Mouse (Mus musculus) cortical plate, adult 2 months (tissue): ENCODE results near the gene Mip. TPM values are rescaled to one million over a fixed set of nuclear protein-coding genes. Genes with fewer than 3 reads are reported as not detected.

Experiments
- H3K27ac ChIP-seq: fragments of 200-500 bp; 2 replicates; pipeline ENCODE4 v1.5.1; 2012; ENCODE audit warnings: low read length, control low read depth, inconsistent platforms; ENCODE audit not compliant: insufficient read depth
- H3K4me1 ChIP-seq: fragments of 200-500 bp; 2 replicates; pipeline ENCODE4 v1.6.1; 2011; ENCODE audit warnings: low read length; ENCODE audit not compliant: control insufficient read depth, insufficient read depth
- H3K4me3 ChIP-seq: fragments of 200-500 bp; 2 replicates; pipeline ENCODE4 v1.5.1; 2011; ENCODE audit warnings: mild to moderate bottlenecking, low read length, control low read depth; ENCODE audit not compliant: insufficient read depth
- CTCF ChIP-seq: fragments of 200-500 bp; IDR thresholded peaks from 2 replicates; pipeline ENCODE4 v1.5.1; 2011; ENCODE audit warnings: mild to moderate bottlenecking, control low read depth, low read length; ENCODE audit not compliant: insufficient read depth; ENCODE audit errors: extremely low read depth
- POLR2A ChIP-seq: fragments of 200-500 bp; IDR thresholded peaks from 2 replicates; pipeline ENCODE4 v1.6.1; 2011; ENCODE audit warnings: mild to moderate bottlenecking, low read length, control low read depth; ENCODE audit not compliant: insufficient read depth; ENCODE audit errors: extremely low read depth
- polyA plus RNA-seq: library from polyadenylated mRNA; depleted of rRNA; stranded (reverse); fragments of >200 nt; gene quantifications from 2 replicates; pipeline ENCODE4 v1.2.3, GENCODE M21; 2012; rRNA removed

Gene Mip
- polyA plus RNA-seq, result not detected in 2 replicates

DNA sequence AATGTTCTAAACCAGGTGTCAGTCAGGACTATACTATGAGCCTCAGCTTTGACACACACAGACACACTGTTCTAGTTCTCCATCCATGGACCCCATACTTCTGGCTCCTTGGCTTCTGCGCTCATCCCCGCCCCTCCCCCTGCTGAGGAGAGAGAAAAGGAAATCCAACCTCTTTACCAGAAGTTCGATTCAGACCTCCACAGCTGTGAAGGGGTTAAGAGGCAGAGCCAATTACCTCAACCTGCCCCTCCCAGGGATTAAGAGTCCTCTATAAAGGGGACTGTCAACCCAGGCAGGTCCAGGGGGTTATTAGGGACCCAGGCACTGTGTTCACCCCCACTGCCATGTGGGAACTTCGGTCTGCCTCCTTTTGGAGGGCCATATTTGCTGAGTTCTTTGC is at the start of gene Mip:
Mip (plus strand) TSS at position 301 of the 400 bp plus-strand sequence.
- no peak within 1 kb of the TSS for H3K4me3 ChIP-seq
- no peak within 1 kb of the TSS for H3K27ac ChIP-seq
- no peaks in the 10 kb centered on the region; the same call in 1 of the 2 replicates for H3K4me1 ChIP-seq
- TF ChIP-seq POLR2A, result no peak
- no peak for TF ChIP-seq CTCF

- Histone ChIP-seq H3K4me1 (peaks cover 2% of the 10 kb centered on the region; the same call in 1 of the 2 replicates), H3K4me3 (peak overlapping the region; percentile 74), H3K27ac (no peak overlapping the region)
- no peak for TF ChIP-seq POLR2A
- no peak for TF ChIP-seq CTCF
Measured at GRCm38 (mm10) chr10:128175996-128176755, 49.5 kb upstream of the Mip start.

DNA sequence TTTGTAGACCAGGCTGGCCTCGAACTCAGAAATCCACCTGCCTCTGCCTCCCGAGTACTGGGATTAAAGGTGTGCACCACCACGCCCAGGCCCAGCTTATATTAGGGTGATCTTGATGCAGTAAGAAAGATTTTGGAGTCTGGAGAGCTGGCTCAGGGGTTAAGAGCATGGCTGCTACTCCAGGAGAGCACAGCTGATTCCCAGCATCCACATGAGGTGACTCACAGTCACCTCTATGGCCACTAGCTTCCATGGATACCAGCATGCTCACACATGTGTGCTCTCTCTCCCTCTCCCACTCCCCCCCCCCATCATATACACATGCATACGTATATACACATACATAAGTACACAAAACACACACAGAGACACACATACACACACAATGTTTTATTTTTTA is 48.3 kb upstream of the Mip start:
- Histone ChIP-seq H3K4me3 (no peak overlapping the region), H3K27ac (no peak overlapping the region), H3K4me1 (peaks cover 2% of the 10 kb centered on the region; the same call in 1 of the 2 replicates)
- no peak for TF ChIP-seq POLR2A
- no peak for TF ChIP-seq CTCF

DNA sequence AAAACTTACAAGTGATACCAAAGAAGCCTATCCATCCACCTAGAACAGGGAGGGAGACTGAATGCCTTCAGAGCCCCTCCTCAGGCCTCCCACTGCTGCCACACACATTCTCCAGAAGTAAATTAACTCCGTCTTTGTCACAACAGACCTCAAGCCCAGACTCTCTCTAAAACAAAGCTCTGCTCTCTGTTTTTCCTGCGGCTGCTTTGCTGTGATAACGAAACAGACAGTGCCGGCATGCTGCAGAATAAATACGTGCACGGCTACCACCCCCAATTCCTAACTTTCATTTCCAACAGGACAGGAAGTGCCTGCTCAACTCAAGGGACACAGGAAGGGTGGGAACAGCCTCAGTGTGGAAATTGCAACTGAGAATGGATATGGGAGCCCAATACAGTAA is 45.6 kb upstream of the Mip start, which contains the start of gene Rbms2:
Rbms2 (minus strand) TSS at position 309 of the 400 bp plus-strand sequence.
- TF ChIP-seq POLR2A, result no peak
- TF ChIP-seq CTCF, result no peak
- Histone ChIP-seq H3K4me3 (peak within 1 kb of the TSS; percentile 34), H3K27ac (peak within 1 kb of the TSS; percentile 80), H3K4me1 (peaks cover 2% of the 10 kb centered on the region; the same call in 1 of the 2 replicates)

- TF ChIP-seq CTCF (no peak), POLR2A (no peak)
- no peak overlapping the region for H3K4me3 ChIP-seq
- no peak overlapping the region for H3K27ac ChIP-seq
- H3K4me1 ChIP-seq, result no peaks in the 10 kb centered on the region
Measured at GRCm38 (mm10) chr10:128184296-128184695, 41.3 kb upstream of the Mip start.

DNA sequence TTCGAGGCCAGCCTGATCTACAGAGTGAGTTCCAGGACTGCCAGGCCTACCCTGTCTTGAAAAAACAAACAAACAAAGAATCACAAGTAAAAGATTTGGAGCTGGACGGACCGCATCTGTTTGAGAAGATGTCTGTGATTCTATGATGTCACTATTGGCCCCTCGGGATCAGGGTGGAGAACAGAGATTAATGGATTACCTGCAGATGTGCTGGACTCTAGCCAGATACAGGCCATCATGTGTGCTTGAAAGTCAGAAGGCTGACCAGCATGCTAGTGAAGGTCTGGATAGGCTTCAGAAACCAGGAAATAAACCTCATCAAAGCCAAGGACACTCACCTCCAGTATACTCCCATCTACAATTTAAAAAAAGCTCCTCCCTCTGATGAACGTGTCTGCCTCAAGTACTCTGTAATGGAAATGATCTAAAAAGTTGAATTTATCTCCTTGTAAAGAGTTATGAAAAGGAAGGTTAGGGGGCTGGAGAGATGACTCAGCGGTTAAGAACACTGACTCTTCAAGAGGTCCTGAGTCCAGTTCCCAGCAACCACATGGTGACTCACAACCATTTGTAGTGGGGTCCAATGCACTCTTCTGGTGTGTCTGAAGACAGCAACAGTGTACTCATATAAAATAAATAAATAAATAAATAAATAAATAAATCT is 40.2 kb upstream of the Mip start:
- Histone ChIP-seq H3K27ac (no peak overlapping the region), H3K4me3 (no peak overlapping the region), H3K4me1 (no peaks in the 10 kb centered on the region)
- no peak for TF ChIP-seq POLR2A
- TF ChIP-seq CTCF, result no peak

GRCm38 (mm10) chr10:128185959-128186358 is 39.7 kb upstream of the Mip start:
- TF ChIP-seq POLR2A (no peak), CTCF (peak; percentile 98)
- Histone ChIP-seq H3K4me1 (no peaks in the 10 kb centered on the region), H3K27ac (no peak overlapping the region), H3K4me3 (no peak overlapping the region)

DNA sequence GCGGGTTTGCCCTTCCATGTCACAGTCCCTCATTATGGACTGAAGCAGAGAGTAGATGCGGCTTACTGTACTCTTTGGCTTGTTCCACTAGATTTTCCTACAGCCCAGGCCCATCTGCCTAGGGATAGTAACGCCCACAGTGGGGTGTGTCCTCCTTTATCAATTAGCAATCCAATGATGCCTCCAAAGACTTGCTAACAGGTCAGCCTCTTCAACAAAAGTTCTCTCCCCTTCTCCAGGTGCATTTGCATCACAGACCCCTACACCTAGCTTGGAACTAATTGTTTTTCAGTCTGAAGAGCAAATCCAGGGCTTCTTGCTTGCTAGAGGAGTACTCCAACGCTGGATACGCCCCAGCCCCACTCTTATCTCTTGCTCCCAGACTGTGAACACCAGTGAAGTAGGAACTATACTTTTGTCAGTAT is 38.4 kb upstream of the Mip start:
- no peaks in the 10 kb centered on the region for H3K4me1 ChIP-seq
- no peak for TF ChIP-seq CTCF
- TF ChIP-seq POLR2A, result no peak

GRCm38 (mm10) chr10:128188242-128188877 is 37.3 kb upstream of the Mip start:
- Histone ChIP-seq H3K4me1 (no peaks in the 10 kb centered on the region), H3K4me3 (no peak overlapping the region), H3K27ac (no peak overlapping the region)
- TF ChIP-seq POLR2A (no peak), CTCF (peak; percentile 77)

More for the DNA sequence above, 38.4 kb upstream of the Mip start:
- Histone ChIP-seq H3K4me3 (no peak overlapping the region), H3K27ac (no peak overlapping the region)
